Mouse (Mus musculus) thymus, adult 2 months (tissue): ENCODE results near the gene Trappc6a. TPM values are rescaled to one million over a fixed set of nuclear protein-coding genes. Genes with fewer than 3 reads are reported as not detected.

Source experiments
- DNase-seq: peaks from one replicate; pipeline ENCODE4 v3.0.0; 2021
- H3K27ac ChIP-seq: fragments of 200-500 bp; 2 replicates; pipeline ENCODE4 v1.5.1; 2012; ENCODE audit warnings: low read length, control low read depth; ENCODE audit not compliant: control insufficient read depth, insufficient read depth
- H3K27me3 ChIP-seq: fragments of 200-500 bp; 2 replicates; pipeline ENCODE4 v1.6.1; 2012; ENCODE audit warnings: mild to moderate bottlenecking, low read length, moderate library complexity, mixed read lengths; ENCODE audit not compliant: control insufficient read depth, insufficient read depth
- H3K36me3 ChIP-seq: fragments of 200-500 bp; 2 replicates; pipeline ENCODE4 v1.6.1; 2012; ENCODE audit warnings: mild to moderate bottlenecking, low read length, moderate library complexity; ENCODE audit not compliant: control insufficient read depth, insufficient read depth
- H3K4me1 ChIP-seq: fragments of 200-500 bp; replicated peaks from 2 replicates; pipeline ENCODE4 v1.6.1; 2012; ENCODE audit warnings: low read length; ENCODE audit not compliant: control insufficient read depth, insufficient read depth
- H3K4me3 ChIP-seq: fragments of 200-500 bp; 2 replicates; pipeline ENCODE4 v1.5.1; 2012; ENCODE audit warnings: mild to moderate bottlenecking, low read length, control low read depth, moderate library complexity; ENCODE audit not compliant: control insufficient read depth, insufficient read depth
- CTCF ChIP-seq: fragments of 200-500 bp; IDR thresholded peaks from 2 replicates; pipeline ENCODE4 v1.5.1; 2012; ENCODE audit warnings: mild to moderate bottlenecking, control low read depth, low read length, moderate library complexity, borderline replicate concordance; ENCODE audit not compliant: control insufficient read depth, poor library complexity, insufficient read depth; ENCODE audit errors: extremely low read depth
- POLR2A ChIP-seq: fragments of 200-500 bp; IDR thresholded peaks from 2 replicates; pipeline ENCODE4 v1.6.1; 2012; ENCODE audit warnings: mild to moderate bottlenecking, low read length, control low read depth, moderate library complexity; ENCODE audit not compliant: control insufficient read depth, poor library complexity, insufficient read depth; ENCODE audit errors: extremely low read depth
- WGBS: fragments of 180-500 bp; shearing (Covaris S2); methylation state at CpG from one replicate; pipeline ENCODE4 v1.1.7; 2018; 5-methylcytosine and 5-hydroxymethylcytosine counted together
- polyA plus RNA-seq: library from polyadenylated mRNA; depleted of rRNA; stranded (reverse); fragments of >200 nt; gene quantifications from 2 replicates; pipeline ENCODE4 v1.2.3, GENCODE M21; 2012

Gene Trappc6a
- polyA plus RNA-seq, 1 experiment = 86.7 TPM

DNA sequence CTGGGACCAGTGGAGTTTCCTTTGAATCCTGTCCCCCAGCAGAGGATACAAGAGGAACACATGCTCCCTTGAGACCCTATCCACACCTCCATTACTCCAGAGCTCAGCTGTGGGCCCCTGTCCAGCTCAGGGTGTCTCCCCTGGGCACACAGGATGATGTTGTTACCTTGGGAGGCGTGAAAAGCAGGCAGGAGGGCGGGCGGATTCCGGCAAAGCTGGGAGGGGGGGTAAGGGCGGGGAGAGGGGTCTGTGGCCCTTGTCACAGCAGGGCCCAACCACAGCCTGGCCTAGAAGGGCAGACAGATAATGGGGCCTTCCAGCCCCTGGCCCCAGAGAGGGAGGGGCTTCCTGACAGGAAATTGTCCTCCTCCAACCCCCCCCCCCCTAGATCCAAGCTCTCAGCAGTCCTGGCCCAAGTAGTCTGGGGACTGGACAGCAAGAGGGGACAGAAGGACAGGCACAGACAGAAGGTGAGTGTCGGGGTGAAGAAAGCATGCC lies 45.3 kb upstream of the Trappc6a start, which contains the start of gene Exoc3l2:
Gene Exoc3l2, plus strand, starts transcription at position 448 of the 498 bp plus-strand sequence.
- 49% methylated on average over 6 of the region's 6 CpGs for WGBS
- Histone ChIP-seq H3K36me3 (no peaks in the 10 kb centered on the region), H3K4me3 (no peak within 1 kb of the TSS), H3K4me1 (peaks cover 7% of the 10 kb centered on the region), H3K27ac (no peak within 1 kb of the TSS), H3K27me3 (no peaks in the 10 kb centered on the region)
- TF ChIP-seq POLR2A (no peak), CTCF (no peak)
- DNase-seq = no peak

DNA sequence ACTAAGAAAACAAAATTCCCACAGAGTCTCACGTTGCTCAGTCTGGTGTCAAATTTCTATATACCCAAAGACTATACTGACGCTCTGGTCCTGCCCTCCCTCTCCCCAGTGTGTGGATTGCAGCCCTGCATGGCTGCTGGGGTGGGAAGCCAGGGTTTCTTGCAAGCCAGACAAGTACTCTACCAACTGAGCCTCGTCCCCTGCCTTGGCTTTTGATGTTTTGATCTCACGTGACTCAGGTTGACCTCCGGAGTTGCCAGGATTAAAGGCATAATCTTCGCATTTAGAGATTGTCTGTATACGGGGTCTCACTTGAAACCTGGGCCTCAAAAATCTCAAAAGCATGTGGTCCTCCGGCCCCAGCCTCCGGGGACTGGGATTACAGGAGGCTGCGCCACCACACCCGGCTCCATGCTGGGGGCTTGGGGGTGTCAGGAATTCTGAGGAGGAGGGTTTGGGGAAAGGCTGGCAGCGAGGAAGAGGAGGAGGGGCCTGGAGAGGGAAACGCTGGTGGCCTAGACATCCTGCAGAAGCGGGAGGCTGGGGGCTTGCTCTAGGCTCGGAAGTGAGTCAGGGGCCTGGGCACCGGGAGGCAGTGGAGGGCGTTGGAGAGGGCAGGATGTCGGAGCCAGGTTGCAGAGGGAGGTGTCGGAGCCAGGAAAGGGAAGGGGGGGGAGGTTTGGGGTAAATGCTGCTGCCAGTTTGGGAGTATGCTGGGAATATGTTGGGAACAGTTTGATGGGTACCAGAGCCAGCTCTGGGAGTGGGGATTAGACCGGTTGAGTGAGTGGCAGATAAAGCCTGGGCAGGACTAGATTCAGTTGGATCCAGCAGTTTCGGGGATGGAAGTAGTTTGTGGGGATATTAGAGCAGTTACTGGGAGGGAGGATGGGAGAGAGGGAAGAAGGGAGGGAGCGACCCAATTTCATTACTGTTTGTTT lies 43.6 kb upstream of the Trappc6a start:
- Histone ChIP-seq H3K4me1 (peaks cover under 1% of the 10 kb centered on the region; the same call in 1 of the 2 replicates), H3K4me3 (no peak overlapping the region), H3K36me3 (no peaks in the 10 kb centered on the region), H3K27me3 (no peaks in the 10 kb centered on the region), H3K27ac (no peak overlapping the region)
- no peak for DNase-seq
- WGBS = 90% methylated on average over 22 of the region's 22 CpGs
- TF ChIP-seq CTCF (no peak), POLR2A (no peak)

DNA sequence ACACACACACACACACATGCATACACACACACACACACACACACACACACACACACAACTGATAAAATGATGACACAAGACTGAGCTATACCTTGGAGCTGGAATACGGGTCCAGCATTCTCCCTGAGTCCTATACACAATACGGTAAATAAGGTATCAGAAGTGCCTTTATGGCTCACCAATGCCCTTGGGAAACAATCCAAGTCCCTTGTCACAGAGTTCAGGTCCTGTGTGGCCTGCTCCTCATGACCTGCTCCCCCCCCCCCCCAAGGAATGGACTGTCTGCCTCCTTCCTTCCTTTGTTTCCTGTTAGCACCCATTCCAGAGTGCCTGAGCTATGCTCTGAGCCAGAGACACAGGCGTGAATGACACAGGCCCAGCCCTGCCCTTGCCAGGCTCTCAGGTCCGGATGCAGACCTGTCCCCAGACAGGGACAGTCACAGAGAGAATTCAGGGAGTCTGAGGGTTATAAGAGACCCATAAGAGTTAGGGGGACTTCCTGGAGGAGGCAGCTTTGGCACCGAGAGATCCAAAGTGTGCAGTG lies 41.5 kb upstream of the Trappc6a start:
- Histone ChIP-seq H3K27me3 (no peaks in the 10 kb centered on the region), H3K36me3 (no peaks in the 10 kb centered on the region), H3K4me3 (no peak overlapping the region), H3K27ac (no peak overlapping the region), H3K4me1 (no peaks in the 10 kb centered on the region)
- 89% methylated on average over 5 of the region's 5 CpGs for WGBS
- no peak for TF ChIP-seq POLR2A
- TF ChIP-seq CTCF = no peak
- DNase-seq = no peak

DNA sequence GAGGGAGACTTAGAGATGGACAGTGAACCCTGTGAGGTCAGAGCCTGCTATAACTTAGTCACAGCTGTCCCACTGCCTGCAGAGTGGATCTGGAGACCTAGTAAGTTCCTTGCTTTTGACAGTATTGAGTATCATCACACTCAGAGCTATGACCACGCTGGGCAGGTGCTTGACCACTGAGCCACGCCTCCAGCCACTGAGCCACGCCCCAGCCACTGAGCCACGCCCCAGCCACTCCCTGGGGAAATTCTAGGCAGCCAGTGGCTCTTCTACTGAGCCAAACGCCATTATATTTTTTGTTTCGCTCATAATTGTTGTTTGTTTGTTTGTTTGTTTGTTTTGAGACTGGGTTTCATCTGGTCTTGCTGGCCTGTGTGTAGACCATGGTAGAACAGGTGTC lies 40.6 kb upstream of the Trappc6a start:
- no peak overlapping the region for H3K4me3 ChIP-seq
- WGBS = 76% methylated on average over 6 of the region's 6 CpGs
- peaks cover 8% of the 10 kb centered on the region for H3K4me1 ChIP-seq
- no peaks in the 10 kb centered on the region for H3K27me3 ChIP-seq
- DNase-seq = no peak
- TF ChIP-seq POLR2A = no peak
- TF ChIP-seq CTCF = no peak
- H3K36me3 ChIP-seq = no peaks in the 10 kb centered on the region
- no peak overlapping the region for H3K27ac ChIP-seq

DNA sequence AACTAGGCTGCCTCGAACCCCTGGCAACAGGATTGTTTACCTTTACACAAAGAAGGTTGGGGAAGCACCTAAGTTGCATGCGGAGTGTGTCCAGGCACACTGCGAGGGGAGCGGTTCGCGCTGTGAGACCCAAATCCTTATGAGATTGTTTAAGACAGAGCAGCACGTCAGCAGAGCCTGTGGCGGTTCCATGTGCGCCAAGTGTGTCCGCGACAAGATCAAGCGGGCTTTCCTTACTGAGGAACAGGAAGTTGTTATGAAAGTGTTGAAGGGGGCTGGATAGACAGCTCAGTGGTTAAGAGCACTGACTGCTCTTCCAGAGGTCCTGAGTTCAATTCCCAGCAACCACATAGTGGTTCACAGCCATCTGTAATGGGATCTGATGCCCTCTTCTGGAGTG lies 39.9 kb upstream of the Trappc6a start:
- no peak for DNase-seq
- no peak overlapping the region for H3K4me3 ChIP-seq
- no peaks in the 10 kb centered on the region; the same call in 1 of the 2 replicates for H3K27me3 ChIP-seq
- 47% methylated on average over 12 of the region's 12 CpGs for WGBS
- TF ChIP-seq CTCF (no peak), POLR2A (no peak)
- peaks cover 13% of the 10 kb centered on the region for H3K4me1 ChIP-seq
- H3K36me3 ChIP-seq = no peaks in the 10 kb centered on the region
- no peak overlapping the region for H3K27ac ChIP-seq

- DNase-seq = no peak
- no peaks in the 10 kb centered on the region; the same call in 1 of the 2 replicates for H3K27me3 ChIP-seq
- WGBS = 91% methylated on average over 23 of the region's 23 CpGs
- peaks cover 21% of the 10 kb centered on the region for H3K4me1 ChIP-seq
- no peaks in the 10 kb centered on the region for H3K36me3 ChIP-seq
- no peak overlapping the region for H3K4me3 ChIP-seq
- no peak overlapping the region for H3K27ac ChIP-seq
- TF ChIP-seq POLR2A (no peak), CTCF (no peak)
These were observed 38.8 kb upstream of the Trappc6a start for GRCm38 (mm10) chr7:19469404-19469803.
